Mouse (Mus musculus) neural tube, embryonic 13.5 days (tissue): ENCODE data around the gene Gpr61. TPM values are rescaled to one million over a fixed set of nuclear protein-coding genes. Genes with fewer than 3 reads are reported as not detected.

Experiments used
- ATAC-seq: fragments of 200-750 bp; cut with Nextera tagmentation; 2 replicates; pipeline ENCODE4 v1.8.0; 2017; ENCODE audit warnings: low read depth, mild to moderate bottlenecking, moderate TSS enrichment, moderate library complexity
- H3K27ac ChIP-seq: fragments of 300-500 bp; sonication (generic); replicated peaks from 2 replicates; pipeline ENCODE4 v1.5.1; 2015; ENCODE audit warnings: moderate library complexity, mild to moderate bottlenecking, inconsistent platforms
- H3K27me3 ChIP-seq: fragments of 300-500 bp; sonication (generic); 2 replicates; pipeline ENCODE4 v1.6.1; 2015; ENCODE audit warnings: mild to moderate bottlenecking, inconsistent platforms
- H3K36me3 ChIP-seq: fragments of 300-500 bp; sonication (generic); 2 replicates; pipeline ENCODE4 v1.6.1; 2015; ENCODE audit warnings: mild to moderate bottlenecking, inconsistent platforms
- H3K4me1 ChIP-seq: fragments of 300-500 bp; sonication (generic); replicated peaks from 2 replicates; pipeline ENCODE4 v1.6.1; 2015; ENCODE audit warnings: inconsistent platforms
- H3K4me2 ChIP-seq: fragments of 300-500 bp; sonication (generic); 2 replicates; pipeline ENCODE4 v1.6.1; 2015; ENCODE audit warnings: inconsistent platforms, mild to moderate bottlenecking, moderate library complexity
- H3K4me3 ChIP-seq: fragments of 300-500 bp; sonication (generic); 2 replicates; pipeline ENCODE4 v1.5.1; 2015; ENCODE audit warnings: mild to moderate bottlenecking, inconsistent platforms
- H3K9ac ChIP-seq: fragments of 300-500 bp; sonication (generic); 2 replicates; pipeline ENCODE4 v1.6.1; 2015; ENCODE audit warnings: moderate library complexity, mild to moderate bottlenecking, inconsistent platforms
- H3K9me3 ChIP-seq: fragments of 300-500 bp; sonication (generic); 2 replicates; pipeline ENCODE4 v1.6.1; 2016; ENCODE audit warnings: inconsistent platforms
- WGBS: fragments of 180-500 bp; shearing (Covaris S2); methylation state at CpG from one replicate; pipeline ENCODE4 v1.1.7; 2015; 5-methylcytosine and 5-hydroxymethylcytosine counted together
- polyA plus RNA-seq: library from polyadenylated mRNA; unstranded; fragments of >200 nt; fragmentation: Nextera tagmentation; extraction: Ambion mirVana; gene quantifications from 2 replicates; pipeline ENCODE4 v1.2.1, GENCODE M21; 2015

Gpr61 gene
- 3.3 and 4.2 TPM in 2 replicates for polyA plus RNA-seq

DNA sequence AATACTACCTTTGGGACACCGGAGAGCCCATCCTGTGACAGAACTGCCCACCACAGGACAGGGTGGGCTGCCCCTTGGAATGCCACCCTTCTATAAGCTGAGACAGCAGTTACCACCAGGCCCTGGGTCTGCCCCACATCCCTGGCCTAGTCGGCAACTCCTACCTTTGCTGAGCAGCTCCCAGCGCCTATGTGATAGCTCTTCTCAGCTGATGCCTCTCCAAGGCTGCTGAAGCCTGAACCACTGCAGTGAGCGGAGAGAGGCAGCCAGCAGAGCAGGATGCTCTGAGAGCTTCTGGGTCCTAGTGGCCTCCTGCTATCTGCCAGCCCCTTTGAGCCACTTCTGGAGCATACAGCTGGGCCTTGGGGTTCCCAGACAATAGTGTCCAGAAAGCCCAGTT lies at the start of gene Gpr61:
Gene Gpr61 (minus strand): TSS at position 227 of the 400 bp plus-strand sequence.
- H3K4me1 ChIP-seq: peaks cover 36% of the 10 kb centered on the region
- H3K36me3 ChIP-seq: peaks cover 4% of the 10 kb centered on the region; the same call in 1 of the 2 replicates
- H3K4me2 ChIP-seq: peak within 1 kb of the TSS; percentile 51
- H3K27me3 ChIP-seq: no peaks in the 10 kb centered on the region
- peak within 1 kb of the TSS; percentile 35 for H3K4me3 ChIP-seq
- H3K9me3 ChIP-seq: no peaks in the 10 kb centered on the region
- peak within 1 kb of the TSS; percentile 67 for H3K9ac ChIP-seq
- peak; percentile 38 for ATAC-seq
- H3K27ac ChIP-seq: peak within 1 kb of the TSS; percentile 72
- WGBS: 46% methylated on average over 4 of the region's 4 CpGs

DNA sequence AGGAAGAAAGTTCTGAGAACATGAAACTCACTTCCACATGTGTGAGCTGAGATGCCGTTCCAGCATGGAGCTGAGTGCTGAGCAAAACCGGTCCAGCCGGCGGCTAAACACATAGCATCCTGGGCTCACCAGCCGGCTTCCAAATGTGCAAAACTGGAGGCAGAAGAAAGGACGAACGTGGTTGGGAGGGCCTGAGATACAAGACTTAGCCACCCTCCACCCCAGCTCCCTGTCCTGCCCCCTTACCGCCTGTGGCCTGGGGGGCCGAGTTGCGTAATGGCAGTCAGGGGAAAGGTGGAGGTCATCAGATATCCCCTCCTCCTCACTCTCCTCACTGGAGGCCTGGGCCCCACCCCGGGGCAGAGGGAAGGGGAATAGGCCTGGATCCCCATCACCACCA lies 49.8 kb upstream of the Gpr61 start:
- Histone ChIP-seq H3K27ac (0 out of 2 replicates have a peak overlapping the region, but pooled peaks have one; percentile 23), H3K36me3 (peaks cover 69% of the 10 kb centered on the region), H3K27me3 (no peaks in the 10 kb centered on the region), H3K4me2 (no peak overlapping the region), H3K4me1 (peaks cover 76% of the 10 kb centered on the region), H3K4me3 (no peak overlapping the region), H3K9ac (no peak overlapping the region), H3K9me3 (no peaks in the 10 kb centered on the region)
- ATAC-seq: no peak
- WGBS: 89% methylated on average over 11 of the region's 11 CpGs

- Histone ChIP-seq H3K4me1 (peaks cover 70% of the 10 kb centered on the region), H3K27me3 (no peaks in the 10 kb centered on the region), H3K9me3 (no peaks in the 10 kb centered on the region), H3K27ac (no peak overlapping the region), H3K4me3 (no peak overlapping the region), H3K36me3 (peaks cover 76% of the 10 kb centered on the region), H3K4me2 (no peak overlapping the region), H3K9ac (no peak overlapping the region)
- no peak for ATAC-seq
- WGBS: 84% methylated on average over 11 of the region's 11 CpGs
Measured at GRCm38 (mm10) chr3:108203621-108204325, 49.1 kb upstream of the Gpr61 start.

GRCm38 (mm10) chr3:108203212-108203611 lies 48.5 kb upstream of the Gpr61 start:
- 96% methylated on average over 13 of the region's 13 CpGs for WGBS
- Histone ChIP-seq H3K9me3 (no peaks in the 10 kb centered on the region), H3K4me1 (peaks cover 65% of the 10 kb centered on the region)

DNA sequence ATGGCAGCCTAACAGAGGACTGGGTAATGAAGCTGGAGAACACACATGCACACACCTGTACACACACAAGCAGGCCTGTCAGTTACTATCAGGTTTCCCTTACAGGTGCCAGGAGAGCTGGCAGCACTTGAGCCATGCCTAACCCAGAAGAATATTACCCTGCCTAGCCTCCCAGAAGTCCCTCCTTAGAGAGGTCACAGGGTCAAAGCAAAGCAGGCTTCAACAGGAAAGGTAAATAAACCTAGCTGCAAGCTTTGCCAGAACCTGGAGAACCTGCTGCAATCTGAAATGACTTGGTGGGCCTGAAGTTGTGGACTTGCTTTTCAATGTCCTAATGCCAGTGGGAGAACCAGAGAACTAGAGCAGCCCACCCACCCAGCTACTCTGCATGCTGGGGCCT lies 47.8 kb upstream of the Gpr61 start:
- Histone ChIP-seq H3K4me2 (no peak overlapping the region), H3K9me3 (no peaks in the 10 kb centered on the region), H3K27ac (no peak overlapping the region), H3K4me1 (peaks cover 69% of the 10 kb centered on the region), H3K4me3 (no peak overlapping the region), H3K9ac (no peak overlapping the region), H3K27me3 (no peaks in the 10 kb centered on the region), H3K36me3 (peaks cover 77% of the 10 kb centered on the region)
- no peak for ATAC-seq

More at GRCm38 (mm10) chr3:108203212-108203611, 48.5 kb upstream of the Gpr61 start:
- H3K27ac ChIP-seq: no peak overlapping the region
- H3K4me3 ChIP-seq: no peak overlapping the region
- H3K9ac ChIP-seq: 0 out of 2 replicates have a peak overlapping the region, but pooled peaks have one; percentile 41
- no peak for ATAC-seq
- peaks cover 79% of the 10 kb centered on the region for H3K36me3 ChIP-seq
- no peaks in the 10 kb centered on the region for H3K27me3 ChIP-seq
- H3K4me2 ChIP-seq: no peak overlapping the region

GRCm38 (mm10) chr3:108200329-108201323 lies 45.9 kb upstream of the Gpr61 start, which contains the start of gene Cyb561d1:
Gene Cyb561d1 (minus strand): TSS chr3:108201212.
- WGBS: 3% methylated on average over 44 of the region's 44 CpGs

GRCm38 (mm10) chr3:108199231-108199630 lies 44.5 kb upstream of the Gpr61 start:
- Histone ChIP-seq H3K9ac (no peak overlapping the region), H3K9me3 (no peaks in the 10 kb centered on the region), H3K27ac (no peak overlapping the region; the same call in 1 of the 2 replicates), H3K27me3 (no peaks in the 10 kb centered on the region), H3K4me2 (no peak overlapping the region), H3K4me1 (peaks cover 83% of the 10 kb centered on the region), H3K36me3 (peaks cover 44% of the 10 kb centered on the region), H3K4me3 (no peak overlapping the region)
- no peak for ATAC-seq
- WGBS: 92% methylated on average over 6 of the region's 6 CpGs

More at GRCm38 (mm10) chr3:108200329-108201323, 45.9 kb upstream of the Gpr61 start, which contains the start of gene Cyb561d1:
- Histone ChIP-seq H3K27me3 (no peaks in the 10 kb centered on the region), H3K9ac (peak within 1 kb of the TSS; percentile 73), H3K36me3 (peaks cover 58% of the 10 kb centered on the region), H3K27ac (peak within 1 kb of the TSS; percentile 80), H3K4me2 (peak within 1 kb of the TSS; percentile 58), H3K4me3 (peak within 1 kb of the TSS; percentile 47), H3K9me3 (no peaks in the 10 kb centered on the region), H3K4me1 (peaks cover 79% of the 10 kb centered on the region)
- peak; percentile 72 for ATAC-seq

DNA sequence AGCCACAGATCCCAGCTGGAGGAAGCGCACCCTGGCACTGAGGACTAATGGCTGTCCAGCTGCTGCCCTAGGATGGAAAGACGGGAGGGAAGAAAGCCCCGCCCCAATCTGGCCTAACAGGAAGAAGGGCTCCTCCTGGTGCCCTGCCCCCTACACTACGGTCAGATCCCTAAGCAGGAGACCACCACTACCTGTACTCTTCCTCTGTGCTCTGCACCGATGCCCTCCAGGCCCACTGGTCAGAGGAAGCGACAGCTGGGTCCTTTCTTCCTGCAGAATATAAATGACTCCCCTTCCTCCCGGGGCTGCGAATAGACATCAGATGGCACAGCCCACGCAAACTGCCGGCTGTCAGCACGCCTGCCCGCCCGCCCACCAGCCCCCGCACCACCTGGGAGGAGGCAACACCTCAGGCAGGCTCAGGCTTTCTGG lies 42.4 kb upstream of the Gpr61 start:
- peak overlapping the region; percentile 35 for H3K4me2 ChIP-seq
- peaks cover 27% of the 10 kb centered on the region for H3K36me3 ChIP-seq
- ATAC-seq: peak; percentile 34
- peak overlapping the region; percentile 88 for H3K27ac ChIP-seq
- H3K9ac ChIP-seq: peak overlapping the region; percentile 52
- no peaks in the 10 kb centered on the region for H3K27me3 ChIP-seq
- no peak overlapping the region for H3K4me3 ChIP-seq
- H3K9me3 ChIP-seq: no peaks in the 10 kb centered on the region
- H3K4me1 ChIP-seq: peaks cover 74% of the 10 kb centered on the region
- WGBS: 12% methylated on average over 14 of the region's 14 CpGs

DNA sequence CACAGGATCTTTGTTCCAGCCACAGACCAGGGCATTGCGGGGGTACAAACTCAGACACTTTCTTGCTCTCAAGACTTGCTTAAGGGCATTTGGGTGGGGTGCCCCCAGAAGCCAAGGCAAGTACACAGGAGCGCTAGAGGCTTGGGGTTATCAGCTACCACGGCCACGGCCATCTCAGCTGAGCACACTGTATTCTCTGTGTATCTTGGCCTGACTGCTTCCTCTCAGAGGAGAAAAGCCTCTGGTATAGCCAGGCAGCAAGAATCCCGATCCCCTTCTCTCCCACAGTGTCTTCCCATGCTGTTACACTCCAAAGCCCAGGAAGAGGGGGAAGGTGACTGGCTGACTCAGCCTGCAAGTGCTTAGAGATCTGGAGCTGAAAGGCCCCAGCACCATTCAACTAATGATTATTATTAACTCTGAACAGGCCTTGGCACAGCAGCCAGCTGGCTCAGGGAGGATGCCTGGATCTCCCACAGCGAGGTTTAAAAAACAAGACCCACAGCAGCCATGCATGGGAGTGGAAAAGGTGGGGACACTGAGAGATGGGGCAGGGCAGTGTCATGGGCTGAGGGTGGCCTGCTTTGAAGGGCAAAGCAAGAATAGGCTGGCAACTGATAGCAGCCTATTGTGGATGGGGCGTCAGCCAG lies 41.4 kb upstream of the Gpr61 start:
- 64% methylated on average over 7 of the region's 7 CpGs for WGBS

GRCm38 (mm10) chr3:108195287-108195686 lies 40.6 kb upstream of the Gpr61 start:
- Histone ChIP-seq H3K27me3 (no peaks in the 10 kb centered on the region), H3K9ac (peak overlapping the region; percentile 23; the same call in 1 of the 2 replicates), H3K4me3 (no peak overlapping the region), H3K27ac (peak overlapping the region; percentile 88), H3K9me3 (no peaks in the 10 kb centered on the region), H3K4me1 (peaks cover 74% of the 10 kb centered on the region), H3K4me2 (no peak overlapping the region), H3K36me3 (peaks cover 26% of the 10 kb centered on the region)
- ATAC-seq: no peak
- 78% methylated on average over 4 of the region's 4 CpGs for WGBS

More for the DNA sequence above, 41.4 kb upstream of the Gpr61 start:
- peak overlapping the region; percentile 88 for H3K27ac ChIP-seq
- no peaks in the 10 kb centered on the region for H3K9me3 ChIP-seq
- peaks cover 74% of the 10 kb centered on the region for H3K4me1 ChIP-seq
- H3K36me3 ChIP-seq: peaks cover 22% of the 10 kb centered on the region
- no peak; the same call in 1 of the 2 replicates for ATAC-seq
- no peak overlapping the region for H3K4me2 ChIP-seq
- no peak overlapping the region for H3K4me3 ChIP-seq
- no peaks in the 10 kb centered on the region for H3K27me3 ChIP-seq
- H3K9ac ChIP-seq: peak overlapping the region; percentile 23

DNA sequence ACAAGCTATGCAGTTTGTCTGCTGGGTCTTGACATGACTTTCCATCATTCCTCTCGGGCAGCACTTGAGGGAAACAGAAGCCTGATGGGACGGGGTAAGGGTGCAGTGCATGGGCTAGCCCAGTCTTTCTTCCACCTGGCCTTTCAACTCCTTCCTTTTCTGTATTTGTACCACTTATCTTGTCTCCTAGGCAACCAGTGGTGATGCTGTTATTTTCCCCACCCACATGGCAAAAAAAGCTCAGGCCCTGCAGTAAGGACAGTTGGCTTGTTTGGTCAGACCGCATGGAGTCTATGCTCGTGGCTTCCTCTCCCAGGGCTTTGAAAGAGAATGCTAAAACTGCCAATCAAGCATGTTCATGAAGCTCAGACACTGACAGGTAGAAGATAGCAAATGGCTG lies 39.0 kb upstream of the Gpr61 start:
- no peak for ATAC-seq
- Histone ChIP-seq H3K9me3 (no peaks in the 10 kb centered on the region), H3K27me3 (no peaks in the 10 kb centered on the region), H3K4me1 (peaks cover 81% of the 10 kb centered on the region), H3K27ac (no peak overlapping the region; the same call in 1 of the 2 replicates), H3K9ac (no peak overlapping the region), H3K4me2 (no peak overlapping the region), H3K36me3 (peaks cover 18% of the 10 kb centered on the region), H3K4me3 (no peak overlapping the region)
- 76% methylated on average over 4 of the region's 4 CpGs for whole genome bisulfite sequencing
